Mouse (Mus musculus): ENCODE data around the gene Noxa1. TPM values are rescaled to one million over a fixed set of nuclear protein-coding genes. Genes with fewer than 3 reads are reported as not detected.

Noxa1 gene
- 0.78 TPM in 1 of 3 replicates, not detected in the others for total RNA-seq (2017)

GRCm38 (mm10) chr2:25095109-25095850 lies at the start of gene Noxa1:
TSS of gene Noxa1 (minus strand) at chr2:25095149.
- ATAC-seq (replicated peaks; ENCODE audit: insufficient number of reproducible peaks, low FRiP score, low TSS enrichment, poor library complexity, severe bottlenecking): no peak

- ATAC-seq (replicated peaks; ENCODE audit: insufficient number of reproducible peaks, low FRiP score, low TSS enrichment, poor library complexity, severe bottlenecking): no peak
These were observed 47.0 kb upstream of the Noxa1 start for GRCm38 (mm10) chr2:25141921-25142320.

DNA sequence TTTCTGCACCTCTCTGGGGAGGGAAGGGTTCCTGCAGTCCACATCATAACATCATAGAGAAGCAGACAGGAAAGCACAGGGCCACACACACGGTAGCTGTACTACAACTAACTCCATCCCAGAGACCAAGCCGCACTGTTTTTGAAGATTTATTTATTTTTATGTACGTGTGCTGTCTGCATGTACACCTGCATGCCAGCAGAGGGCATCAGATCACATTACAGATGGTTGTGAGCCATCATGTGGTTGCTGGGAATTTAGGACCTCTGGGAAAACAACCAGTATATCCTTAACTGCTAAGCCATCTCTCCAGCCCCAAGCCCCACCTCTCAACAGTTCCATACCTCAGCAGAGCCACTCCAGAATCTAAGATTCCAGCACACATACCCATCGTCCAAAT lies 46.2 kb upstream of the Noxa1 start:
- no peak for ATAC-seq (replicated peaks; ENCODE audit: insufficient number of reproducible peaks, low FRiP score, low TSS enrichment, poor library complexity, severe bottlenecking)

DNA sequence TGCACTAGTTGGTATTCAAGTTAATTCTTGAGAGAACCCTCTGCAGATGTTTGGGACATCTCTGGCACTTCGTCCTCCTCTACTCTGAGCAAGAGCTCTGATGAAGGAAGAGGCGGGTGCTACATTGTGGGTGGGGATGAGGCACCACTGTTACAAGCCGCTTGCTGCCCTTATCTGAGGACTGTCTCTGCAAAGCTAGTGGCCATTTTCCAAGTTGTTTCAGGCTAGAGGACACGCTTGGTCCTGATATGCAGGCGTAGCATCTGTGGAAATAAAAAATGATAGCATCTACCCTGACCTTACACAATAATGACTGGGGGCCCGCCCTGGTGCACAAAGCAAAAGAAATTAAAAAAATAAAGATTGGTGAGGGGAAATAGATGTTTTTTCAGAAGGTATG lies 42.9 kb upstream of the Noxa1 start:
- ATAC-seq (replicated peaks; ENCODE audit: insufficient number of reproducible peaks, low FRiP score, low TSS enrichment, poor library complexity, severe bottlenecking): no peak

DNA sequence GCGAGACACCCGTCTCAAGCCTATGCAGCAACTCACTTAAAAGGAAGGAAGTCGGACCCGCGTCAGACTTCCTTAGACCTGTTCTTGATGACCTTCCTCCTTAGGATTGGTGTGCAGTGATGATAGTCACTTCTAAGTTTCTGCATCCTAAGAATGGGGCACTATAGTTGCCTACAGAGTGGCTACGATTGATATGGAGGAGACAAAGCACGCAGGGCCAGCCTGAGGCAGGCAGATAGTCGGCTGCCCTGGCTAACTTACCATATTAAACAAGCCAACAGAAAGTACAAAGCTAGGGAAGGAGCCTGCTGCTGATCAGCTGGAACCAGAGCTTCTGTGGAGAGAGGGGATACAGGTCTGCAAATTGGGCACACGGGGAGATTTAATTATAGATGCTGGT lies 36.7 kb upstream of the Noxa1 start:
- no peak for ATAC-seq (replicated peaks; ENCODE audit: insufficient number of reproducible peaks, low FRiP score, low TSS enrichment, poor library complexity, severe bottlenecking)

- no peak for ATAC-seq (replicated peaks; ENCODE audit: insufficient number of reproducible peaks, low FRiP score, low TSS enrichment, poor library complexity, severe bottlenecking)
These were observed 33.1 kb upstream of the Noxa1 start for GRCm38 (mm10) chr2:25128072-25128471.

DNA sequence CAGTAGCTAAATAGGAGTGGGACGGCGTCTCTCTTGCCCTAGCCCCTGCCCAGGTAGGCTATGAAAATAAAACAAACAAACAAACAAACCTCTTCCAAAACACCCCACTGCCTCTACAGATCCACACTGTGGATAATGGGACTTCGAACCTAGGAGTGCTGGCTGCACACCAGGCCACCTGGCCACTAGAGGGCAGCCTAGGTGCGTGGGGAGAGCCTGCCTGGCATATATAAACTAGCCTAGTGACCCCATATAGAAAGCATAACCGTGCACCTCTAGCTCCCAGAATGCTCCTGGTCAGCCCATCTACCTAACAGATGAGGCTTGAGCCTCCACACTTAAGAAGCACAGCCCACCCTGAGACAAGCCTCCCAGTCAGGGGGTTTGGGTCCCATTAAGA lies 32.3 kb upstream of the Noxa1 start:
- ATAC-seq (replicated peaks; ENCODE audit: insufficient number of reproducible peaks, low FRiP score, low TSS enrichment, poor library complexity, severe bottlenecking): 0 out of 2 replicates have a peak, but pooled peaks have one; percentile 20

DNA sequence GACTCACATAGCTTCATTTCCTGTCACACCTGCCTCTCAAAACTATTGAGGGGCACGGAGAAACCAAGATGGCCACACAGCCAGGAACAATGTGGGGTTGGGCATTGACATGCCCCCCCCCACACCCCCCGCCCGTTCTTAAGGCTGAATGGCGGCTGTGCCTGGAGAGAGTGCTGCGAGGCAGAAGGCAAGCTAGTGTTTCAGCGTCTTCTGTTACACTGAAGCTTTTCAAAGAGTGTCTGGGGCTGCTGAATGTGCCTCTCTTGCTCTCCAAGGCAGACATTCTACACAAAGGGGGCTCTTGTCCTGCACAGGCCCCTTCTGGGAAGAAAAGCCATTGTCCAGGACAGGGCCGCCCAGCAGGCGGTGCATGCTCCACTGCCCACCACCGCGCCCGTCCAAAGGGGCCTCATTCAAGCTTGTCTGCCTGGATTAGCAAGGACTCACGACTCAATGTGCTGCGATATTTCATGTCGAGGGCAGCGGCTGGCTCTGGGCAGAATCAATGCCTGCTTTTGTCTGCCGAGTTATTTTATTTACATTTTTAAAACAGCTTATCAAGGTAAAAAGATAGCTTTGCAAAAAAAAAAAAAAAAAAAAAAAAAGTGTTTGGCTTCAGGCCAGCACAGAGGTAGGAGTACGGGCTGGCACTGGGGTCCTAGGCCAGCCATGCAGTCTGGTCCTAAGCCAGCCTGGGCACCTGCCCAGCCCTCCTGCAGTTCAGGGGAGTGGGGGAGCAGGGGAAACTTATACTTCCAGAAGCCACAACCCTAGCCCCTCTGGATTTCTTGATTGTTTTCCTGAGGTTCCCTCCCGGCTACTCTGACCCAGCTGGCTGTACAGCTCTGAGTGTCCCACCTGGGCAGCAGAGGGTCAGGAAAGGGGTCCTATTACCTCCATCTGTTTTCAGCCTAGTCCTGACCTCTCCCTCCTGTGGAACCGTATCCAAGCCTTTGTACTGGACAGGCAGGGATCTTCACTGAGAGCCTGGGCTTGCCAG lies 31.4 kb upstream of the Noxa1 start:
- no peak for ATAC-seq (replicated peaks; ENCODE audit: insufficient number of reproducible peaks, low FRiP score, low TSS enrichment, poor library complexity, severe bottlenecking)

- ATAC-seq (replicated peaks; ENCODE audit: insufficient number of reproducible peaks, low FRiP score, low TSS enrichment, poor library complexity, severe bottlenecking): no peak
These were observed 30.2 kb upstream of the Noxa1 start for GRCm38 (mm10) chr2:25125146-25125545.

- ATAC-seq (replicated peaks; ENCODE audit: insufficient number of reproducible peaks, low FRiP score, low TSS enrichment, poor library complexity, severe bottlenecking): no peak
These were observed 29.5 kb upstream of the Noxa1 start for GRCm38 (mm10) chr2:25124411-25124810.

GRCm38 (mm10) chr2:25123527-25123926 lies 28.6 kb upstream of the Noxa1 start:
- no peak for ATAC-seq (replicated peaks; ENCODE audit: insufficient number of reproducible peaks, low FRiP score, low TSS enrichment, poor library complexity, severe bottlenecking)

DNA sequence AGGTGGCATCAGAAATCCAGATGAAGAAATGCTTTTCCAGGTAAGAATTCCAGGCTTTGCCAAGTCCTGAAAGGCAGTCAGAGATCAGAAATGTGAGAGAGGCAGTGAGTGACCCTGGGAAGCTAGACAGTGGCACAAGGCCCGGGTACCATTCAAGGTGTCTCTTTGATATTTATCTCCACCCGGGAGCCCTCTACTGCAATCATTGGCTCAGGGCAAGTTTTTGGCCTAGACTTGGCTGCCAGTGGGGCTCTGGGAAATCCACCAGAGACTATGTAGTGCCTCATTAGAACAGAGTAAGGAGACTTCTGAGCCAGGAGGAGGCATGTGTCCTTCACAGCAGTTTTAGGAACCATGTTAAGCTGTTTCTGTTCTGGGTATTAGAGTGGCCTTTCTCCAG lies 27.7 kb upstream of the Noxa1 start:
- no peak for ATAC-seq (replicated peaks; ENCODE audit: insufficient number of reproducible peaks, low FRiP score, low TSS enrichment, poor library complexity, severe bottlenecking)

DNA sequence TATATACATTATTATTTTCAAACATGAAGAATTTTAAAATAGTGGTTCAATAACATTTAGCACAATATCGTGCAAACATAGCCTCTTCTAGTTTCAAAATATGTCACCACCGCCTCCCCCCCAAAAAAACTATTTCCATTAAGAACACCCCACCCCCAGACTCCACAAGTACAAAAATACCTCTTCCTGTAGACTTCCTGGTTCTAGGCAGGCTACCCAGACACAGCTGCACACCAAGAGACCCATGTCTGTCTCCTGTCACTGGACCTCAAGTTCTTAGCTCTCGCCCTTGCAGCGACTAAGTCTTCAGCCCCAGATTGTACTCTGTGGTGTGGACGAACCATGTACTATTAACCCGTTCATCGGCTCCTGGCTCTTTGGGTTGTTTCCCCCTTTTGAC lies 26.0 kb upstream of the Noxa1 start:
- ATAC-seq (replicated peaks; ENCODE audit: insufficient number of reproducible peaks, low FRiP score, low TSS enrichment, poor library complexity, severe bottlenecking): no peak

GRCm38 (mm10) chr2:25115442-25115841 lies 20.5 kb upstream of the Noxa1 start:
- ATAC-seq (replicated peaks; ENCODE audit: insufficient number of reproducible peaks, low FRiP score, low TSS enrichment, poor library complexity, severe bottlenecking): 0 out of 2 replicates have a peak, but pooled peaks have one; percentile 35

DNA sequence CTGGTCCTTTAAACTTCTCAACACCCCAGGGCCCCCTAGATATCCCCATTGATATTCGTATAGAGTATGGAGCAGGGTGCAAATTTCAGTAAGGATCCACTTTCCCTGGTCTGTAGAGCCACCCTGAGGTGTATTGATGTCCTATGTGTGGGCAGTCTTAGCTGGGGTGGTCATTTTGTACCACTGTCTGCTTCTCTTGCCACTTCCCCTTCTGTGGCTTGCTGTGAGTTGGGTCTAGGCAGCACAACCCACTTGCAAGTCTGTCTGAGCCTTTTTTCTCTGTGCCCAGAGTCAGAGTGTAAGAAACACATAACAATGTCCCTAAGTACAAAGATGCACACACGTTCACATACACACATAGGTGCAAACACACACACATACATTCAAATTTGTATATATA lies 19.4 kb upstream of the Noxa1 start:
- no peak for ATAC-seq (replicated peaks; ENCODE audit: insufficient number of reproducible peaks, low FRiP score, low TSS enrichment, poor library complexity, severe bottlenecking)

DNA sequence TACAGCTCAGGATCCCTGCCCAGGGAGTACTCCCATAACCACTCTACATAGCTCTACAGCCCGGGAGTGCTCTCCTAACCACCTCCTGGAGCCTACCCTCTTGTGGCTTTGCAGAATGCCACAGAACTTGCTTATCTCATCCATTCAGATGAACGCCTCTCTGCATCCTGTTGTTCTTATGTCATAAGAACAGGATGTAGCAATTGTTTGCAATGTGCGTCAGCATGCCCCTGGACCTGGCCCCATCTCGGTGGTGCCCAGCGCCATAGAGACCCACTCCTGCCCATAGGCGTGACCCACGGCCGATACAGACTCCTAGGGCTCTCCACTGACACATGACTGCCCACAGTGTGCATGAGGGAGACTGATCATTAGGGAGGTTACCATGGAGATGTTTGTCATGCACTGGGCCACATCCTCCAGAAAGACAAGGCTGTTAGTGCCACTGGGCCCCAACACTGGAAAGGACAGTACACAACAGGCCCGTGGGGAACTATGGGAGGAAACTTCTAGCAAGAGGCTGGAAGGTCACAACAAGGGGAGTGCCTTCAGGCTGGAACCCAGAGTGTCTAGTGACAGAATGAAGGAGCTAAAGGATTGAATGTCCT lies 16.3 kb upstream of the Noxa1 start:
- peak; percentile 59; the same call in 1 of the 2 replicates for ATAC-seq (replicated peaks; ENCODE audit: insufficient number of reproducible peaks, low FRiP score, low TSS enrichment, poor library complexity, severe bottlenecking)

DNA sequence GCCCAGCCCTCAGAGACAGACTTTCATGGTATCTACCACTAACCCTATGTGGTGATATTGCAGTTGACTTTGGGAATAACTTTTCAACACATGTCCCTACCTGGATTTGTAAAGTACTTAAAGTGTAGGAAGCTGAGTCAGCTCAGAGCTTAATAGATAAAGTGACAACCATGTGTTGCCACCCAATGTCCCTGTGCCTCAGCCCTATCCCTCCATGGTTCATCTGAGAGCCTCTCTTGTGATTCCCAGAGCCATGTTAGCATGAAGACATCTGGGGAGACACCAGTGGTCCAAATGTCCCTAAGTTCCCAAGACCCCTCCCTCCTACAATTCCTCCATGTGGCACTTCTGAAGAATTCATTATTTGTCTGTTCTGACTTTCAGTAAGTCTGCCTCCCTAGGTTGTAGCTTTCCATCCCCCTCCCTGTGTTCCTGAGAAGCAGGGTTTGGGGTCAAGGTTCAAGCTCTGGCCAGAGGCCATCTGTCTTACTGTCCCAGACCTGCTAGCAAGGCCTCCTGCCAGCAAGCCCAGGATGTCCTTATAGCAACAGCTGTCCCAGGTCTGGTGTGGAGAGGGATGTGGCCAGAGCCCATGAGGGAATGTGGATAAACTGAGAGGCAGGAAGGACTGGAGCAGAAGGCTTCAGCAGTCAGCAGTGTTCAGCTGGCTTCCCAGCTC lies 15.7 kb upstream of the Noxa1 start:
- ATAC-seq (replicated peaks; ENCODE audit: insufficient number of reproducible peaks, low FRiP score, low TSS enrichment, poor library complexity, severe bottlenecking): no peak

- ATAC-seq (replicated peaks; ENCODE audit: insufficient number of reproducible peaks, low FRiP score, low TSS enrichment, poor library complexity, severe bottlenecking): no peak
These were observed 14.5 kb upstream of the Noxa1 start for GRCm38 (mm10) chr2:25109487-25109886.

DNA sequence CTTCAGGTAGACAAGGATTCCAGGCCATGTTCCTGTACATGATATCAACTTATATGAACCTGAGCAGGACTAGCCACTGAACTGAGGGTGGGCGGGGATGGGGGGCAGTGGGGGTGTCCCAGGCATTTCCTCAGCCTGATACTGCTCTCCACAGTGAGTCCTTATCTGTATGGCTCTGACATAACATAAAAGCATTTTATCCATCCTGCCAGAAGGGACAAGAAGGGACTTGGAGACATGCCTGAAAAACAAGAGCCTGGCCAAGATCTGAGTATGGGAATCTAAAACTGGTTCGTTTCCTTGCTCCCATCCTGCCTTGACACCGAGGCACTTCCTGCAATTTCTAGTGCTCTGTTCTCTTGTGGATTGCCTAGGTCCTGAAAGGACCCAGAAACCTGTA lies 11.1 kb upstream of the Noxa1 start:
- ATAC-seq (replicated peaks; ENCODE audit: insufficient number of reproducible peaks, low FRiP score, low TSS enrichment, poor library complexity, severe bottlenecking): no peak

Measured in monocyte, adult 5-6 weeks (primary cell).